Mouse (Mus musculus): ENCODE results near the gene Pard3.

- TF ChIP-seq POLR2A (IDR thresholded peaks at IDR 0.05; ENCODE audit: extremely low read depth, insufficient read depth, low read length) (no peak), CTCF (IDR thresholded peaks at IDR 0.05; ENCODE audit: extremely low read depth, insufficient read depth, low read length) (no peak)
Observed at GRCm38 (mm10) chr8:127251476-127251875, 187.8 kb downstream of the Pard3 start.
